Comparison of ENCODE assay signal across 10 mouse cellular contexts in the genomic region with DNA sequence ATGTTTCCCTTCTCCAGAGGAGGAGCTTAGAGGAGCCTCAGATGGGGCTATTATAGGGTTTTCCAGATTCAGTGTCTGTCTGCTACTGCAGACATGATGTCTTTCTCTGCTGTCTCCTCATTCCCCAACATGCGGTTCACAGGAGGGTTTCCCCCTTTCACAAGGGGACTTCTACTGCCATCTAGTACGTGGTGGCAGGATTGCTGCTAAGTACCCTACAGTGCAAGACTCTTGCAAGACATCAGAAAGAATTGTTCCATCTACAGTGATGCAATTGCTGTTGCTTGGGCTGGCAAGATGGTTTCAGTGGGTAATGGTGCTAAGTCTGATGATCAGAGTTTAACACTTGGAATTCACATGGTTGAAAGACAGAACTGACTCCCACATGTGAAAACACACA. TPM values are rescaled to one million over a fixed set of nuclear protein-coding genes. Genes with fewer than 3 reads are reported as not detected.
DNase-seq lines count a peak whose midpoint lies in the region; ATAC-seq lines count a peak whose summit lies in the region.
"Had no signal": no experiment of that assay in that cellular context is flagged by ENCODE, and none has a peak within 500 bp of the region (broad histone marks: within the 10 kb centered on the region; RNA-seq: fewer than 3 reads in every experiment).

No protein-coding gene starts in this region.

- H3K27ac ChIP-seq in heart, embryonic 11.5 days (ENCODE audit: low read depth, low read length), result no peak overlapping the region

- H3K36me3 ChIP-seq in heart, embryonic 11.5 days (ENCODE audit: control insufficient read depth, insufficient read depth, low read length), result no peaks in the 10 kb centered on the region

- H3K4me2 ChIP-seq in heart, embryonic 11.5 days, result no peak overlapping the region

- DNase-seq in heart, adult 11 months, result peak; percentile 92
- peak; percentile 61 for DNase-seq in 3T3-L1 (ENCODE audit: low read depth, low spot score)
- peak; percentile 76 for DNase-seq in T-cell, adult 2 months (ENCODE audit: low spot score)
- peak; percentile 73 for DNase-seq in lung, postnatal 10 days
- DNase-seq in right cerebral cortex, postnatal 14 days, result no peak
- no peak for DNase-seq in yolk sac, embryonic 10.5 days (ENCODE audit: low spot score)
- no peak for DNase-seq in left cerebral cortex, adult 18-20 months (ENCODE audit: low spot score in 2 of 2)

- no peak overlapping the region for H3K9ac ChIP-seq in heart, embryonic 11.5 days (ENCODE audit: low read depth, low read length)

- no peak for ATAC-seq in heart, embryonic 11.5 days (replicated peaks; ENCODE audit: insufficient number of reproducible peaks, low FRiP score, low TSS enrichment)

- no peak overlapping the region for H3K4me3 ChIP-seq in heart, embryonic 11.5 days (ENCODE audit: low read depth, low read length)

- peaks cover 15% of the 10 kb centered on the region for H3K4me1 ChIP-seq in heart, embryonic 11.5 days (ENCODE audit: control insufficient read depth, insufficient read depth, low read length)

- 17% methylated on average over 2 of the region's 2 CpGs for WGBS in heart, embryonic 11.5 days (ENCODE audit: insufficient replicate concordance)

- H3K9me3 ChIP-seq in heart, embryonic 11.5 days (replicated peaks; ENCODE audit: control insufficient read depth, low read length), result no peaks in the 10 kb centered on the region

- no peaks in the 10 kb centered on the region for H3K27me3 ChIP-seq in heart, embryonic 11.5 days (ENCODE audit: control insufficient read depth, insufficient read depth, low read length)

RNA-seq across cellular contexts. Expression of gene Scgb1a1, which starts 32.6 kb away (rescaled TPM):
- not detected in 2 replicates for polyA plus RNA-seq in heart, embryonic 11.5 days (2014; fragmentation: Nextera tagmentation; extraction: Ambion mirVana)
- total RNA-seq in left cerebral cortex, adult 18-20 months (2021), result not detected
- polyA plus RNA-seq: limb, embryonic 11.5 days; neural tube, embryonic 14.5 days had no signal

Comparison
In these comparisons a context has a peak if more than half of its experiments do, and no peak if none do; other contexts are left out.
1. DNase-seq: peak in heart, adult 11 months (single experiment), 3T3-L1 (single experiment), T-cell, adult 2 months (single experiment) and lung, postnatal 10 days (single experiment); none in right cerebral cortex, postnatal 14 days (single experiment), yolk sac, embryonic 10.5 days (single experiment) and left cerebral cortex, adult 18-20 months (0 of 2).